In genomic region chr6:83316022-83316421, GRCm38 (mm10) we compare ENCODE assay signal across 8 mouse cellular contexts. TPM values are rescaled to one million over a fixed set of nuclear protein-coding genes. Genes with fewer than 3 reads are reported as not detected.
DNase-seq lines count a peak whose midpoint lies in the region; ATAC-seq and TF ChIP-seq lines count a peak whose summit lies in the region.

No protein-coding gene starts in this region.

- peaks cover 69% of the 10 kb centered on the region for H3K4me1 ChIP-seq in erythroblast, embryonic 14.5 days (ENCODE audit: control insufficient read depth)
- H3K4me1 ChIP-seq in testis, adult 2 months (ENCODE audit: control insufficient read depth, insufficient read depth, low read length): peaks cover 9% of the 10 kb centered on the region
- H3K4me1 ChIP-seq in hindbrain, embryonic 12.5 days: peaks cover 15% of the 10 kb centered on the region
- peaks cover 45% of the 10 kb centered on the region for H3K4me1 ChIP-seq in liver, embryonic 16.5 days (ENCODE audit: control insufficient read depth, low read depth, low read length)

- H3K4me3 ChIP-seq in erythroblast, embryonic 14.5 days (replicated peaks): peak overlapping the region; percentile 79
- no peak overlapping the region for H3K4me3 ChIP-seq in testis, adult 2 months (ENCODE audit: control insufficient read depth, low read depth, low read length)
- H3K4me3 ChIP-seq in hindbrain, embryonic 12.5 days: peak overlapping the region; percentile 92
- peak overlapping the region; percentile 95 for H3K4me3 ChIP-seq in liver, embryonic 16.5 days (ENCODE audit: low read depth, low read length)

- 6% methylated on average over 10 of the region's 10 CpGs for WGBS in hindbrain, embryonic 12.5 days
- WGBS in liver, embryonic 16.5 days (ENCODE audit: insufficient replicate concordance): 5% methylated on average over 10 of the region's 10 CpGs

- H3K9ac ChIP-seq in hindbrain, embryonic 12.5 days: no peak overlapping the region; the same call in 1 of the 2 replicates
- H3K9ac ChIP-seq in liver, embryonic 16.5 days (ENCODE audit: low read depth, low read length): peak overlapping the region; percentile 93

- H3K27ac ChIP-seq in testis, adult 2 months (ENCODE audit: control insufficient read depth, insufficient read depth, low read depth, low read length): peak overlapping the region; percentile 7
- no peak overlapping the region for H3K27ac ChIP-seq in hindbrain, embryonic 12.5 days
- peak overlapping the region; percentile 9 for H3K27ac ChIP-seq in liver, embryonic 16.5 days (ENCODE audit: low read length)

- H3K27me3 ChIP-seq in erythroblast, embryonic 14.5 days (ENCODE audit: control insufficient read depth): no peaks in the 10 kb centered on the region
- H3K27me3 ChIP-seq in testis, adult 2 months (ENCODE audit: control insufficient read depth, insufficient read depth, low read length): no peaks in the 10 kb centered on the region
- H3K27me3 ChIP-seq in hindbrain, embryonic 12.5 days: no peaks in the 10 kb centered on the region
- H3K27me3 ChIP-seq in liver, embryonic 16.5 days (ENCODE audit: control insufficient read depth, insufficient read depth, low read depth, low read length): no peaks in the 10 kb centered on the region

- no peak for TF ChIP-seq CTCF in testis, adult 2 months (IDR thresholded peaks at IDR 0.05; ENCODE audit: control insufficient read depth, insufficient read depth, insufficient replicate concordance, low read depth, low read length)

- no peak for ATAC-seq in erythroblast, adult 5-6 weeks (replicated peaks; ENCODE audit: low FRiP score, poor library complexity, severe bottlenecking)
- no peak for ATAC-seq in hindbrain, embryonic 12.5 days (ENCODE audit: low FRiP score)
- ATAC-seq in liver, embryonic 16.5 days (ENCODE audit: low read depth): no peak
- ATAC-seq in monocyte, adult 5-6 weeks (replicated peaks; ENCODE audit: insufficient number of reproducible peaks, low FRiP score, low TSS enrichment, poor library complexity, severe bottlenecking): no peak

- H3K4me2 ChIP-seq in hindbrain, embryonic 12.5 days (replicated peaks): peak overlapping the region; percentile 77
- H3K4me2 ChIP-seq in liver, embryonic 16.5 days (ENCODE audit: low read depth, low read length): peak overlapping the region; percentile 78

- no peak for TF ChIP-seq POLR2A in testis, adult 2 months (IDR thresholded peaks at IDR 0.05; ENCODE audit: control insufficient read depth, low read depth, low read length)

- H3K9me3 ChIP-seq in erythroblast, embryonic 14.5 days (ENCODE audit: control insufficient read depth, low read length): no peaks in the 10 kb centered on the region
- no peaks in the 10 kb centered on the region for H3K9me3 ChIP-seq in hindbrain, embryonic 12.5 days (replicated peaks)
- no peaks in the 10 kb centered on the region for H3K9me3 ChIP-seq in liver, embryonic 16.5 days (replicated peaks; ENCODE audit: control insufficient read depth, low read length)

- no peak for DNase-seq in testis, postnatal 10 days (ENCODE audit: low spot score)
- no peak for DNase-seq in gastrocnemius, postnatal 4 days (ENCODE audit: low spot score in 2 of 2)

- H3K36me3 ChIP-seq in erythroblast, embryonic 14.5 days (ENCODE audit: control insufficient read depth): peaks cover 56% of the 10 kb centered on the region
- no peaks in the 10 kb centered on the region for H3K36me3 ChIP-seq in testis, adult 2 months (ENCODE audit: control insufficient read depth, insufficient read depth, low read length)
- peaks cover 16% of the 10 kb centered on the region for H3K36me3 ChIP-seq in hindbrain, embryonic 12.5 days
- peaks cover 19% of the 10 kb centered on the region for H3K36me3 ChIP-seq in liver, embryonic 16.5 days (ENCODE audit: control insufficient read depth, insufficient read depth)

RNA-seq across cellular contexts. Expression of gene Mthfd2, which starts 9.7 kb away (rescaled TPM):
- 5.3 and 6.1 TPM in 2 replicates for polyA plus RNA-seq in erythroblast, embryonic 14.5 days (2012)
- total RNA-seq in erythroblast, adult 5-6 weeks (2015; ENCODE audit: low replicate concordance): 13.8 and 21.1 TPM in 2 replicates
- total RNA-seq in erythroblast, adult 5-6 weeks (2017; ENCODE audit: low replicate concordance): 21.8 and 29.0 TPM in 2 replicates
- 13.9 and 15.4 TPM in 2 replicates for polyA plus RNA-seq in testis, adult 2 months (2012; rRNA removed)
- 29.8 and 30.0 TPM in 2 replicates for polyA plus RNA-seq in hindbrain, embryonic 12.5 days (2016; fragmentation: Nextera tagmentation; extraction: Ambion mirVana)
- polyA plus RNA-seq in liver, embryonic 16.5 days (2015; fragmentation: Nextera tagmentation; extraction: Ambion mirVana): 59.6 and 64.3 TPM in 2 replicates
- total RNA-seq in monocyte, adult 5-6 weeks (2017): 25.6 to 40.2 TPM (median 28.5 TPM) in 3 replicates
- 10 to 100 TPM in 1 of 2 experiments, 1 to 10 TPM in 1; 7.5 to 10.6 TPM for total RNA-seq in gastrocnemius, postnatal 4 days (2021)

RNA-seq across cellular contexts. Expression of gene Mob1a, which starts 9.8 kb away (rescaled TPM):
- 1.8 and 2.4 TPM in 2 replicates for polyA plus RNA-seq in erythroblast, embryonic 14.5 days (2012)
- 51.6 and 54.6 TPM in 2 replicates for total RNA-seq in erythroblast, adult 5-6 weeks (2015; ENCODE audit: low replicate concordance)
- 71.1 and 78.7 TPM in 2 replicates for total RNA-seq in erythroblast, adult 5-6 weeks (2017; ENCODE audit: low replicate concordance)
- polyA plus RNA-seq in testis, adult 2 months (2012; rRNA removed): 9.4 and 12.2 TPM in 2 replicates
- polyA plus RNA-seq in hindbrain, embryonic 12.5 days (2016; fragmentation: Nextera tagmentation; extraction: Ambion mirVana): 52.5 and 55.4 TPM in 2 replicates
- polyA plus RNA-seq in liver, embryonic 16.5 days (2015; fragmentation: Nextera tagmentation; extraction: Ambion mirVana): 31.5 and 32.0 TPM in 2 replicates
- total RNA-seq in monocyte, adult 5-6 weeks (2017): 300 to 314 TPM (median 304 TPM) in 3 replicates
- total RNA-seq in gastrocnemius, postnatal 4 days (2021): 10 to 100 TPM; 36.6 to 42.8 TPM

RNA-seq across cellular contexts. Expression of gene Bola3, which starts 32.9 kb away (rescaled TPM):
- 25.9 and 28.1 TPM in 2 replicates for polyA plus RNA-seq in erythroblast, embryonic 14.5 days (2012)
- total RNA-seq in erythroblast, adult 5-6 weeks (2015; ENCODE audit: low replicate concordance): 99.1 and 113 TPM in 2 replicates
- total RNA-seq in erythroblast, adult 5-6 weeks (2017; ENCODE audit: low replicate concordance): 93.6 and 115 TPM in 2 replicates
- polyA plus RNA-seq in testis, adult 2 months (2012; rRNA removed): 64.3 and 68.3 TPM in 2 replicates
- polyA plus RNA-seq in hindbrain, embryonic 12.5 days (2016; fragmentation: Nextera tagmentation; extraction: Ambion mirVana): 88.5 and 92.1 TPM in 2 replicates
- 196 and 234 TPM in 2 replicates for polyA plus RNA-seq in liver, embryonic 16.5 days (2015; fragmentation: Nextera tagmentation; extraction: Ambion mirVana)
- total RNA-seq in monocyte, adult 5-6 weeks (2017): 13.0 to 48.5 TPM (median 38.5 TPM) in 3 replicates
- 100 to 1,000 TPM; 118 to 137 TPM for total RNA-seq in gastrocnemius, postnatal 4 days (2021)
